Mouse (Mus musculus) ovary, postnatal 14 days (tissue): Measurements from ENCODE around the gene Hdac10.

Source experiments
- DNase-seq: peaks from one replicate; pipeline ENCODE4 v3.0.0; 2022; ENCODE audit warnings: low spot score

The Hdac10 gene

DNA sequence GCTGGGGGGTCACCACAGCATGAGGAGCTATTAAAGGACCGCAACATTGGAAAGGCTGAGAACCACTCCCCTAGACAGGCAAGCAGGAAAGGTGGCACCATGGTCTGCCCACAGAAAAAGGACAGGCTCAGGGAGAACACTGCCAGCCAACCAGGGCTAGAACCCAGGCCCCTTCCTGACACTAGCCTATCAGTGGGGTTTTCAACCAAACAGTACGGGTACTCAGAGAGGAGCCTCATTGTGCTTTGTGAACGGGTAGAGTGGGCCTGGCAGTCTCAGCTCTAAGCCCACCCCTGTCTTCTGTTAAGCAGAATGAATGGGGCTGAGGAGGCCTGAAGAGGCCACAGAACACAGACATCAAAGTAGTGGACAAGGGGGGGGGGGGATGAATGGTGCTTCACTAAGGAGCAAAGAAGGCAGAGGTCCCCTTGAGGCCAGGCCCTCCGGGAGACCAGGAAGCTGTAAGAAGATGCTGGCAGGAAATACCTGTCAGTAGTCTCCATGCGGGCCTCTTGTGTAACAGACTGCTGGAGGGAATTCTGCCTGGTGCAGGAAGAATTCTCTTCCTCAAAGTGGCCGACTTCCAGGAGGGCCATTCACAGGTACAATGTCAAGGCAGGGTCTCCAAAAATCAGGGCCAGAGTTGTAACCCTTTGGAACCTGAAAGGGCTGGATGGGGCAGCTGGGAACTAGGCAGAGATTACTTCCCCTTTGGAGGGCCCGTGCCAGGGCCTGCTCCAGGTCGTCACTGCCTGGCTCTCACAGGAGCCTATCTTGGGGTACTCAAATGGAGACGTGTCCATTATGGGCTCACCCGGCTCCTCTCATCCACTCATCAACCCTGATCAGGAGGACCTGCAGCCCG is 53.7 kb downstream of the Hdac10 start, which contains the start of gene Trabd:
Gene Trabd, plus strand, starts transcription at position 512 of the 865 bp plus-strand sequence.
- no peak for DNase-seq

DNA sequence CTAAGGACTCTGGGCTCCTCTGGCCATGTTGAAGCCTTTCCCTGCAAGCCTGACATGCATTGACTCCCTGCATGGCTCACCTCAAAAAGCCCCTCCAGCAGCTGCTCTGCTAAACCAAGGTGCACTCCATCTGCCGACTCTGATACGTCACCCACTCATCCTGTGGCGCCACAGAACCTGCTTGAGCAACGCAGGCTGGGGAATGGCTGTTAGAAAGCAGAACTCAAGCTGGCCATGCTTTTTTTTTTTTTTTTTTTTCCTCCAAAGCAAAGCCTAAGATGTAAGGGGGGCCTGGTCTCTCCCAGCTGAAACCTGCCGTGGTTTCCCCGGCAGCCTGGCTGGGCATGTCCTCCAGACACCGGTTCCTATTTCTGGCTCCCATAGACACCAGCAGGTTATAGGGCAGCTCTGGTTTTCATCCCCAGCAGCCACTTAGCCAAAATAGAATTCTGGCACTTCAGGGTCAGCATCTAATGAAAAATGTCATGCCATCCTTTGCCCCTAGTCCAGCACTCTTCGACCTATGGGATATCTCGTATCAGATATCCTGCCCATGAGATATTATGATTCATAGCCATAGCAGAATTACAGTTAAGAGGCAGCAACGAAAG is 54.4 kb downstream of the Hdac10 start:
- DNase-seq: no peak
